Mouse (Mus musculus): ENCODE data around the gene Lst1. TPM values are rescaled to one million over a fixed set of nuclear protein-coding genes. Genes with fewer than 3 reads are reported as not detected.

Gene Lst1
- 1.6 TPM for polyA plus RNA-seq (2017; shearing (Covaris generic))

DNA sequence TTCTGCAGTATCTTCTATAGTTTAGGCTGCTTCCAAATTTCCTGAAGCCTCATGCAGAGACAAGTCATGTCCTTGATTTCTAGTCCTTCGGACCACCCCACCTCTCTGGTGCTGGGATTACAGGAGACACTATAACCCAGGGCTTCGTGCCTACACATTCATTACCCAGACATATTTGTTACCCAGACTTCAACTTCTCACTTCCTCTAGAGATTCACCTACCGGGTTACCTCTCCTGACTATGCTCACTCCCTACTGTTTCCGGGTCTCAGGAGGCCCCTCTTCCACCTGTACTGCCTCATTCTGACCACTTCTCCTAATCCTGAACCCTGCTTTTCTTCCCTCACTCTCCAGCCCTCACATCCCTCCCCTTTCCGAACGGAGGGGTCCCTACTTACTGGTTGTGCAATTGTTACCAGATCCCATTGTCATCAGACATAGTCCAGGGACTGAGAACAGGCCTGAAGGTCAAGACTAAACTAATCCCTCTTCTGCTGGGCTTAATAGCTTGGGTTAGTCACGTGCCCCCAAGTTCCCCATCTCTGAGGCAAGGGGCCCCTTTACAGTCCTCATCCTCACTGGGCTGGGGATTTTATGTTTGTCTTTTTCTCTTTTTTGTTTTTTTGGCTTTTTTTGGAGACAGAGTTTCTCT, at the start of gene Lst1:
Lst1 (minus strand) TSS at position 481 of the 652 bp plus-strand sequence.

DNA sequence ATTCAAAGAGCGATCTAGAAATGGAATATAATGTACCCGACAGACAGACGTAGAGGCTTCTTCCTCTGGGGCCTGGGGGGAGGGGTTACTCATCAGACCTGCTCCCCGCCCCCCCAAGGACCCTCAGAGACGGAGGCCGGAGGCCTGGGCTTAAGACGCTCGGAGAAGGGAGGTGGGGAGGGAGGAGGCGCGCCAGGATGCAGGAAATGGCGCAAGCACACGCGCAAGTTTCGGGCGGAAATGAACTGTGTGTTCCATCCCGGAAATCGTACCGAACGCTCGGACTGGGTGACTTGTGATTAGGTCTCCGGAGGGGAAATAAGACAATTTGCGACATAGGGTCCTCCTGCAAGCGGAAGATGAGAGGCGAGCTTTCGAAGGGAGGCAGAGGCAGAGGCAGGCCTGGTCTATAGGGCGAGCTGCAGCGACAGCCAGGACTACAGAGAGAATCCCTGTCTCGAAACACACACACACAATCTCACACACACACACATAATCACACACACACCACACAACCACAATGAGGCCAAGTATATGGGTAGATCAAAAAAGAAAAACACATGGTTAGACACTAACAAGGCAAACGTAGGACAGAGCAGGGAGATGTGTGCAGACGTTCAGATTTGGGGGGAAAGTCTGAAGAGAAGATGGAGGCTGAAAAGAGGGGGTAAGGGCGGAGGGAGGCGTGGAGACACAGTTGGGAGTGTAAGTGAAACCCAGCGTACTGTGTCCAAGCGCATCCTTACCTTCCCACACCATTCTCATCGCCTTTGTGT, 47.6 kb upstream of the Lst1 start, which contains the start of gene Nfkbil1:
Nfkbil1 (minus strand) TSS at position 179 of the 776 bp plus-strand sequence.

DNA sequence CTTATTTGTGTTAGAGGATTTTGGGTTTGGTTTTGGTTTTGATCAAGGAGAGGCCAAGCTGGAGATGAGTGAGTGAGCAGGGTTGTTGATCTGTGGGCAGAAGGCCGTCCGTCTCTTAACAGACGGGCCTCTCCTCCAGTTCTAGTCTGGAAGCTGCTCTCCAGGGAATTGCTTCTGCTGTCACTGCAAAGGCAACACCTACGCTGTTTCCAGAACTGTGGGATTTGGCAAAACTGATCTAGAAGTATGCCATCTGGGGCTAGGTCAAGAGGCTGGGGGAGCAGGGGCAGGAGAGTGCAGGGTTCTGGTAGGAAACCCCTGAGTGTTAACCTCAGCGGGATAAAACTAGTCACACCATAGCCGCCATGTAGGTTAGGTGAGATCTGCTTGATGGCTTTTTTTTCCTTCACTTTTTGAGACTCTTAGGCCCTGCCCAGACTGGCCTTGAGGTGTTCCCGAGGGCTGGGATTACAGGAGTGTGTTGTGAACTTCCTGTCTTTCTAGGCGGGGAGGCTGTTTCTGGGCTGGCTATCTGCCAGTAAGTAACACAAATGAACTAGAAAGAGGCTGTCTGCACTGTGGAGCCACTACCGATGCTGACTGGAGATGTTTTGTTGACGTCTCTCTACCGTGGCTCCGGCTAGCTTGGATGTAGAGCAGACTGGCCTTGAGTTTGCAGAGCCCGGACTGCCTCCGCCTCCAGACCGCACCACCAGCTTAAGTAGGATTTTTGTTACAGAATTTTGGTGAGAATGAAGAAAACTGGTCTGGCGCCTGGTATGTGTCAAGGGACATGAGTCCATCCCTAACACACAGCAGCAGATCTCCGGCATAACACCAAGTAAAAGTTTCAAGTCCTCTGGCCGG, 45.1 kb upstream of the Lst1 start, which contains the start of gene Atp6v1g2:
Atp6v1g2 (plus strand) TSS at position 547 of the 867 bp plus-strand sequence.

DNA sequence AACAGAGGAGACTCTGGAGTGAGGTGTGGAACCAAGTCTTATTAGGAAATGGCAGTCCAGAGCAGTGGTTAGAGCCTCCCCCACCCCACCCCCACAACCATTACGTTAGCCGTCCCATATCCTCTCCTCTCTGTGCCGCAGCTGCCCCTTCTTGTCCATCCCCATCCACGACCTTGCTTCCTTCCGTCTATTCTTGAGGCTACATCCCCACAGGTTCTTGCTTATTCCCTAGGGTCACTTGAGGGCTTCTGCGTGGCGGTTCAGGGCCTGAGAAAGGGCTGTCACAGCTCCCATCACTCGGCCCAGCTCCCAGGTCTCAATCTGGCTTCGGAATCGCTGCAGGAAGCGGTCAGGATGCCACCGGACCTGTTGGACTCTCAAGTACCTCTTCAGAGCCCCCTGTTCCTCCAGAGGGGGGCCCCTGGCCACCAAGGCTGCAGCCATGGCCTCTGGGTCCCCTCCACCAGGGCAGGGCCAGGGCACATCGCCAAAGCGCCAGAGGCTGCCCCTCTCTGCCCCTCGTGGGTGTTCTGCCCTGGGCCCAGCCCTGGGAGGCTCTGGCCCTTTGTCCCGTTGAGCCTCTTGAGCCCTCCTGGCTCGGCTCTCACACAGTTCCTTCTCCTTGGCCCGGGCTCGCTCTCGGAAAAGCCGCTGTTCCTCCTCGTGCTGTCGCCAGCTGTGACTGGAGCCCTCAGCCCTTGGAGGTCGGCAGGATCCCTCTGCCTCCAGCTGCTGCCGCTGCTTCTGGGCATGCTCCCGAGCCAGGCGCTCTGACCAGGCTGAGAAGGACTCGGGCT, 32.1 kb upstream of the Lst1 start, which contains the start of gene Gm16181:
Gm16181 (plus strand) TSS at position 679 of the 797 bp plus-strand sequence.

DNA sequence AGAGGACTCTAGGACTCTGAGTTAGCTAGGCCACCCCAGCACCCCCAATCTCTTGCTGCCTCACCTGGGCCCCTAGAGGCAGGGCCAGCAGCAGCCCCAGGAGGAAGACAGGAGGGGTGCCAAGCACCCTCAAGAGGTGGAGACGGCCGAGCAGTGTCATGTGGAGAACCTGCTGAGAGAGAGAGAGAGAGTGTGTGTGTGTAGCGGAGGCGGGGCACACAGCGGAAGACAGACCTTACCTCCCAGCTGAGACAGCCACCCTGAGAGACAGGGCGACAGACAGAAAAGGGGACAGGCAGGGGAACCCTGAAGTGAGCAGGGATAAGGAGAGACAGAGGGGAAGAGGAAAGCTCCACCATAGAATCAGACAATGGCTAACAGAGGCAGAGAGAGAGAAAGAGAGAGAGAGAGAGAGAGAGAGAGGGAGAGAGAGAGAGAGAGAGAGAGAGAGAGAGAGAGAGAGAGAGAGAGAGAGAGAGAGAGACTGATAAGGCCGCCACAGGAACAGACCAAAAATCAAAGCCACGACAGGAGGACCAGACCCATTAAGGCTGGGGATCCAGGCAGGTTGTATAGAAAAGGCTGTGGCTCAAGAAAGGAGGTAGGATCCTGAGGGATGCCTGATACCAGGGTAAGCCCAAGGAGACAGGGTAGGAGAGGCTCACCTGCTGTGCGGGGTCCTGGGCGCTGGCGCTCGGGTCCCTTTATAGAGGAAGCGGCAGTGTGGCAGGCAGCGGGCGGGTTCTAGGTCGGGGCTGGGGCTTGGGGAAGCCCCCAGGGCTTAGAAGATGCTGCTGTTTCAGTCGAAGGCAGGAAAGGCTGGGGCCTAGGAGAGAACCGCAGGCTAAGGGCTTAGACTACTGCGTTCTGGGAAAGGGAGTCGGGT, 16.5 kb upstream of the Lst1 start, which contains the start of gene Lta:
Lta (minus strand) TSS at position 858 of the 886 bp plus-strand sequence.

DNA sequence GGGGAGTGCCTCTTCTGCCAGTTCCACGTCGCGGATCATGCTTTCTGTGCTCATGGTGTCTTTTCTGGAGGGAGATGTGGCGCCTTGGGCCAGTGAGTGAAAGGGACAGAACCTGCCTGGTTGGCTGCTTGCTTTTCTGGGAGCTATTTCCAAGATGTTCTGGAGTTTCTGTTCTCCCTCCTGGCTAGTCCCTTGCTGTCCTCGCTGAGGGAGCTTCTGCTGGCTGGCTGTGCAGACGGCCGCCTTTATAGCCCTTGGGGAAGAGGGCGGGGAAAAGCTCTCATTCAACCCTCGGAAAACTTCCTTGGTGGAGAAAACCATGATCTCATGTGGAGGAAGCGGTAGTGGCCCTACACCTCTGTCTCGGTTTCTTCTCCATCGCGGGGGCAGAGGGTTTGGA, 13.5 kb upstream of the Lst1 start, which contains the start of gene Tnf:
Tnf (minus strand) TSS at position 221 of the 400 bp plus-strand sequence.

DNA sequence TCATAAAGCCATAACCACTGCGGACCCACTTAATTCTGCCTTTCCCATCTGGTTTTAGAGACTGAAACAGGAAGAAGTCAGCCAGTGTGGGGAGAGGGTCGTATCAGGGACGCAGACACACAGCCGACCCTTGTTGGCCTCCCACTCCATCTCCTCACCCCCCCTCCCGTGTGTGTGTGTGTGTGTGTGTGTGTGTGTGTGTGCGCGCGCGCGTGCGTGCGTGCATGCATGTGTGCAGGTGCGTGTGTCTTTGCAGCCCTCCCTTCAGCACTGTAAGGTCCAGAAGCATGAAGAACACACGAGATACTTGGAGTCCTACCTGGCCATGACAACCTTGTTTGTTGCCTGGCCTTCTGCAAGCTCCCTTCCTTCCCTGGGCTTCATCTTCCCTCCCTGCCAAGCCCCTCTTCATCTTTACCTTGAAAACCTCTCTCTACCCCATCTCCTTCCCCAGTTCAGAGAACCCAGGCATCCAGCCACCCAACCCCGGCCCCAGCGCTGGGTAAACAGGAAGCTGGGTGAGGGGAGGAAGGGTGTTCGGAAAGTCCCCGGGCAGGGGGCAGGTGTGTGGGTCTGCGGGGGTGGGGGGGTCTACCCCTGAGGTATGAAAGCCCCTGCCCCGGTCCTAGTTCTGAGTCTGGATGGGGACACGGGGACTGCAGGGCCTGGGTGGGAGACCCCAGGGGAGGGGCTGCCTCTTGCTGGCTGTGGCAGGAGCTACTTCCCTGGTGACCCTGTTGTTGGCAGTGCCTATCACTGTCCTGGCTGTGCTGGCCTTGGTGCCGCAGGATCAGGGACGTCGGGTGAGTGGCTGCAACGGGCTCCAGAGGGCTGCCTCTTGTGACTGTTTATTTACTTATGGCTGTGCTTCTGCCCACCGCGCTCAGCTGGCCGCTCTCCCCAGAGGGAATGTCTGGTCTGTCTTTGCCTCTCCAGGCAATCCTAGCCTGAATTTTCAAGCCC, 5.9 kb upstream of the Lst1 start, which contains the start of gene Ltb:
Ltb (plus strand) TSS at position 559 of the 963 bp plus-strand sequence.

DNA sequence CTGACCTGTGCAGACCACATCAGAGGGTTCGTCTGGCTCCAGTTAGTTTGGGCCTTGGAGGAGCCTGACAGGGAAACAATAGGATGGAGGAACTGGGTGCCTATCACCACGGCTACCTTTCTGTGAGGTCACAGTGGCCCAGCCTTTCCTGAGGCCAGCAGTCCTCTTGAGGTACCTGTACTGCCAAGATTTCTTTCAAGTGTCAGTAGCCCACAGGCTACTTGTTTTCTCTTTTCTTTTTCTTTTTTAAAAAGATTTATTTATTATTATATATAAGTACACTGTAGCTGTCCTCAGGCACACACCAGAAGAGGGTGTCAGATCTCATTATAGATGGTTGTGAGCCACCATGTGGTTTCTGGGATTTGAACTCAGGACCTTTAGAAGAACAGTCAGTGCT, 12.3 kb downstream of the Lst1 start, which contains the start of gene Aif1:
Aif1 (minus strand) TSS at position 101 of the 400 bp plus-strand sequence.

DNA sequence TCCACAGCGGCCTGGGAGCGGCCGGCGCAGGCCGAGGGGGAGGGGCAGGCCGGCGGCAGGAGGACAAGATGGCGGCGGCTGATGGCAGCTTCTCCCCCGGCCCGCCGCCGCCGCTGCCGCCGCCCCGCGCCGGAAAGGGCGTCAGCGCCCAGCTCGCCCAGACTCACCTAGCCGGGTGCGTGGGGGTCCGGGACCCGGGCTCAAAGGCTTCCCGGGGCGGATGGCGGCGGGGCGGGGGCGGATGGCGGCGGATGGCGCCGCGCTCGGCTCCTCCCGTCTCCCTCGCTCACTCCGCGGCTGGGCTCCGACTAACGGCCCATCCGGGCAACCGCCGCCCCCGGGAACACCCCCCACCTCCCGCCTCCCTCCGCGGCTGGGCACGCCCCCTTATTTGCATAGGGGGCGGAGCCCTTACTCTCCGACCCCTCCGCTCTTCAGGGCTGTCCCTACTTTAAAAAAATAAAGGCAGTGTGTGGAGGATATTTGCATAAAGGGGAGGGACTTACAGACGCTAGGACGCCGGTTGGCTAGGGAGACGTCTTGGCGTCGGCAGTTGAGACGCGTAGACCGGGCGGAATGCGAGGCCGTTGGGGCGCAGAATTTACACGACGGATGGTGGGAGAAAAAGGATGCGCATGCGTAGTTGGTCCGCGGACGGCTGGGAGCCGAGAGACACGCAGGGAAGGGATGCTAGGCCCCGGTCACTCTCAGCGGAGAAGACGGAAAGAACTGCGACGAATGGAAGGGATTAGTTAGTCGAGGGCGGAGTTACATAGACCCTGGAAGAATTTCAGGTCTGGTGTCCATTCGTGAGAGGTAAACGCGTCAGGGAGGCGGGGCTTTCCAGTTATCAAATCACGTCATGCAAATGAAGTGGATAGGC, 23.4 kb downstream of the Lst1 start, which contains the start of gene Prrc2a:
Prrc2a (minus strand) TSS at position 330 of the 883 bp plus-strand sequence.

Other genes with a start within 250 kb of the Lst1 start
- gene Hspa1b, start 229.2 kb downstream of the Lst1 start, polyA plus RNA-seq (2017; shearing (Covaris generic)), result 2,452 TPM
- gene Gm20481, start 218.5 kb downstream of the Lst1 start, polyA plus RNA-seq (2017; shearing (Covaris generic)), result 125 TPM
- 1,550 TPM for gene Hspa1a, start 216.3 kb downstream of the Lst1 start, polyA plus RNA-seq (2017; shearing (Covaris generic))
- gene Hspa1l, start 215.7 kb downstream of the Lst1 start, polyA plus RNA-seq (2017; shearing (Covaris generic)), result not detected
- 47.6 TPM for gene Lsm2, start 206.6 kb downstream of the Lst1 start, polyA plus RNA-seq (2017; shearing (Covaris generic))
- 182 TPM for gene Vars, start 187.5 kb downstream of the Lst1 start, polyA plus RNA-seq (2017; shearing (Covaris generic))
- gene Vwa7, start 171.9 kb downstream of the Lst1 start, polyA plus RNA-seq (2017; shearing (Covaris generic)), result 0.10 TPM
- not detected for gene Sapcd1, start 160.4 kb downstream of the Lst1 start, polyA plus RNA-seq (2017; shearing (Covaris generic))
- gene Msh5, start 141.7 kb downstream of the Lst1 start, polyA plus RNA-seq (2017; shearing (Covaris generic)), result 2.2 TPM
- gene Clic1, start 138.5 kb downstream of the Lst1 start, polyA plus RNA-seq (2017; shearing (Covaris generic)), result 305 TPM
- gene Ddah2, start 129.4 kb downstream of the Lst1 start, polyA plus RNA-seq (2017; shearing (Covaris generic)), result 1.00 TPM
- gene Ly6g6c, start 123.1 kb downstream of the Lst1 start, polyA plus RNA-seq (2017; shearing (Covaris generic)), result not detected
- gene Mpig6b, start 122.3 kb downstream of the Lst1 start, polyA plus RNA-seq (2017; shearing (Covaris generic)), result not detected
- gene Ly6g6e, start 111.5 kb downstream of the Lst1 start, polyA plus RNA-seq (2017; shearing (Covaris generic)), result not detected
- gene Ly6g6d, start 110.4 kb downstream of the Lst1 start, polyA plus RNA-seq (2017; shearing (Covaris generic)), result not detected
- not detected for gene Ly6g6f, start 102.8 kb downstream of the Lst1 start, polyA plus RNA-seq (2017; shearing (Covaris generic))
- gene Abhd16a, start 99.2 kb downstream of the Lst1 start, polyA plus RNA-seq (2017; shearing (Covaris generic)), result 88.6 TPM
- not detected for gene Ly6g5c, start 80.2 kb downstream of the Lst1 start, polyA plus RNA-seq (2017; shearing (Covaris generic))
- gene Ly6g5b, start 73.0 kb downstream of the Lst1 start, polyA plus RNA-seq (2017; shearing (Covaris generic)), result 2.1 TPM
- gene Gpank1, start 67.0 kb downstream of the Lst1 start, polyA plus RNA-seq (2017; shearing (Covaris generic)), result 43.9 TPM
- gene Csnk2b, start 66.4 kb downstream of the Lst1 start, polyA plus RNA-seq (2017; shearing (Covaris generic)), result 190 TPM
- gene D17H6S53E, start 62.1 kb downstream of the Lst1 start, polyA plus RNA-seq (2017; shearing (Covaris generic)), result 0.75 TPM
- not detected for gene Apom, start 56.4 kb downstream of the Lst1 start, polyA plus RNA-seq (2017; shearing (Covaris generic))
- 75.1 TPM for gene Bag6, start 53.3 kb downstream of the Lst1 start, polyA plus RNA-seq (2017; shearing (Covaris generic))
- 38.6 TPM for gene Prrc2a, start 23.5 kb downstream of the Lst1 start, polyA plus RNA-seq (2017; shearing (Covaris generic))
- not detected for gene Aif1, start 12.4 kb downstream of the Lst1 start, polyA plus RNA-seq (2017; shearing (Covaris generic))
- 849 TPM for gene Ltb, start 6.0 kb upstream of the Lst1 start, polyA plus RNA-seq (2017; shearing (Covaris generic))
- gene Tnf, start 13.6 kb upstream of the Lst1 start, polyA plus RNA-seq (2017; shearing (Covaris generic)), result 107 TPM
- 42.5 TPM for gene Lta, start 16.9 kb upstream of the Lst1 start, polyA plus RNA-seq (2017; shearing (Covaris generic))
- gene Gm16181, start 32.4 kb upstream of the Lst1 start, polyA plus RNA-seq (2017; shearing (Covaris generic)), result not detected
- gene Atp6v1g2, start 45.2 kb upstream of the Lst1 start, polyA plus RNA-seq (2017; shearing (Covaris generic)), result 4.8 TPM
- gene Nfkbil1, start 47.4 kb upstream of the Lst1 start, polyA plus RNA-seq (2017; shearing (Covaris generic)), result 18.7 TPM
- 170 TPM for gene Ddx39b, start 53.3 kb upstream of the Lst1 start, polyA plus RNA-seq (2017; shearing (Covaris generic))
- 6,438 TPM for gene H2-D1, start 74.3 kb upstream of the Lst1 start, polyA plus RNA-seq (2017; shearing (Covaris generic))
- gene H2-Q1, start 132.0 kb upstream of the Lst1 start, polyA plus RNA-seq (2017; shearing (Covaris generic)), result 0.26 TPM
- 47.9 TPM for gene H2-Q2, start 153.8 kb upstream of the Lst1 start, polyA plus RNA-seq (2017; shearing (Covaris generic))
- gene H2-Q4, start 191.2 kb upstream of the Lst1 start, polyA plus RNA-seq (2017; shearing (Covaris generic)), result 69.3 TPM
- gene H2-Q6, start 236.4 kb upstream of the Lst1 start, polyA plus RNA-seq (2017; shearing (Covaris generic)), result 1,046 TPM